Mouse (Mus musculus): ENCODE data around the gene Kcna6. TPM values are rescaled to one million over a fixed set of nuclear protein-coding genes. Genes with fewer than 3 reads are reported as not detected.

Gene Kcna6
- polyA plus RNA-seq, 1 experiment, result 0.16 TPM

DNA sequence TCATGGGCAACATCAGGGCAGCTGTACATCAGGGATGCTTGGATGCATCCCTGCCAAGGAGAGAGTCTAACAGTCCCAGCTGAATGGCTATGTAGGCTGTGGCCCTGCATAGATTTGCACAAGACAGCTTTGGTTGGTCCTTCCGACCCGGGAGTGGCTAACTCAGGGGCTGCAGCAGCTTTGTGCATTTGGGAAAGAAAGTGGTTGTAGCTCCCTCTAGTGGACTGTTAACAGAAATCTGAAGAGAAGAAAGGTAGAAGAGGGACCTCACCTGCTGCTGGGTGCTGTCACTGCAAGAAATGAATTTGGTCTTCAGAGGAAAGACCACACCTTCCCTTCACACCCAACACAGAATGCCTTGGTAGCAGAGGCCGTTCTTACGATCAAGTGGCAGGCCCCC is 36.0 kb downstream of the Kcna6 start:
- no peak for DNase-seq (ENCODE audit: low read depth in 1 of 2, low spot score in 2 of 2)
- H3K4me1 ChIP-seq (ENCODE audit: control insufficient read depth, insufficient read depth, insufficient read length), result peaks cover 2% of the 10 kb centered on the region; the same call in 1 of the 2 replicates
- no peak overlapping the region for H3K4me3 ChIP-seq (ENCODE audit: extremely low read depth, insufficient read depth, insufficient read length)
- H3K36me3 ChIP-seq (ENCODE audit: control insufficient read depth, insufficient read depth, low read length), result no peaks in the 10 kb centered on the region
- TF ChIP-seq CTCF (IDR thresholded peaks at IDR 0.05; ENCODE audit: extremely low read depth, insufficient read depth, insufficient read length, insufficient replicate concordance) (no peak), POLR2A (IDR thresholded peaks at IDR 0.05; ENCODE audit: low read depth, low read length) (no peak)
- 30% methylated on average over 4 of the region's 4 CpGs for WGBS
- H3K27ac ChIP-seq (ENCODE audit: insufficient read depth, low read length), result no peak overlapping the region
- 0 out of 2 replicates have a peak, but pooled peaks cover 2% of the 10 kb centered on the region for H3K27me3 ChIP-seq (ENCODE audit: control insufficient read depth, insufficient read depth, low read length)

DNA sequence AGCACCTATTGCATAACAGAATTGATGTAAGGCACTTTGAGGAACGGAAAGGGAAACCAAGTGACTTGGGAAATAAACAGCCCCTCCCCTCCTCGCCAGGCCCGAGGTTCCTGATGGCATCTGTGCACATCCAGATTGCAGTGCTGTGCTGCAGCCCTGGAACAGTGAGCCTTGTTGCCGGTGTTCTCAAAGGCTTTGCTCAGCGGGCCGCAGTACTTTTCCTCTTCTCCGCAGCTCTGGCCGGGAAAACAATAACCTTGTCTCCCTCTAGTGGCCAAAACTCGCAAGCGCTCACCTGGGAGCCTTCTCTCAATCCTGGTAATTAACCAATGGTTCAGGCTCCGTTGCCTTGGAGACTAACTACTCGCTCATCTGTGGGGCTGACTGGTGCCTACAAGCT is 38.4 kb downstream of the Kcna6 start:
- H3K4me1 ChIP-seq (ENCODE audit: control insufficient read depth, insufficient read depth, insufficient read length), result peaks cover 2% of the 10 kb centered on the region; the same call in 1 of the 2 replicates
- no peaks in the 10 kb centered on the region for H3K36me3 ChIP-seq (ENCODE audit: control insufficient read depth, insufficient read depth, low read length)
- DNase-seq (ENCODE audit: low read depth in 1 of 2, low spot score in 2 of 2), result peak in 1 of 2 experiments; percentile 40
- H3K27me3 ChIP-seq (ENCODE audit: control insufficient read depth, insufficient read depth, low read length), result 0 out of 2 replicates have a peak, but pooled peaks cover 2% of the 10 kb centered on the region
- H3K27ac ChIP-seq (ENCODE audit: insufficient read depth, low read length), result no peak overlapping the region
- TF ChIP-seq POLR2A (IDR thresholded peaks at IDR 0.05; ENCODE audit: low read depth, low read length) (no peak), CTCF (IDR thresholded peaks at IDR 0.05; ENCODE audit: extremely low read depth, insufficient read depth, insufficient read length, insufficient replicate concordance) (peak; percentile 69; the same call in 1 of the 2 replicates)
- WGBS, result 2% methylated on average over 12 of the region's 12 CpGs
- H3K4me3 ChIP-seq (ENCODE audit: extremely low read depth, insufficient read depth, insufficient read length), result peak overlapping the region; percentile 59

DNA sequence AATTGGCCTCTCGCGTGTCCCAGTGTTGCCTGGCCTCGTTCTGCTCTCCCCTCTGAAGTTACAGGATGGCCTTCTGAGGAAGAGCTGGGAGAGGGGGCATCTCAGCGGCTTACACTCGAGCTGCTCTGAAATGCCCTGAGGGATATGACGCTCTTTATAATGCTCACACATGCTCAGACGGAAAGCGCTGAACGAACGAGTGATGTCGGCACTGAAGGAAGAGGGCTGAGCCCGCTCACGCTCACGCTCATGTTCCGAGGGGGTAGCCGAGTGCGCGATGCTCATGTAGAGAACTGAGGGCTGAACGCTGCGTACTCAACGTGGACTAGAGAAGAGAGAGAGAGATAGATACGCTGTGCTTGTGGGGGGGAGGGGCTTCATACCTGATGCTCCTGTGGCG is 39.3 kb downstream of the Kcna6 start:
- 75% methylated on average over 23 of the region's 23 CpGs for WGBS
- TF ChIP-seq CTCF (IDR thresholded peaks at IDR 0.05; ENCODE audit: extremely low read depth, insufficient read depth, insufficient read length, insufficient replicate concordance) (no peak), POLR2A (IDR thresholded peaks at IDR 0.05; ENCODE audit: low read depth, low read length) (no peak)
- H3K4me3 ChIP-seq (ENCODE audit: extremely low read depth, insufficient read depth, insufficient read length), result no peak overlapping the region
- 0 out of 2 replicates have a peak, but pooled peaks cover 2% of the 10 kb centered on the region for H3K27me3 ChIP-seq (ENCODE audit: control insufficient read depth, insufficient read depth, low read length)
- no peak for DNase-seq (ENCODE audit: low read depth in 1 of 2, low spot score in 2 of 2)
- peaks cover 2% of the 10 kb centered on the region; the same call in 1 of the 2 replicates for H3K4me1 ChIP-seq (ENCODE audit: control insufficient read depth, insufficient read depth, insufficient read length)
- no peaks in the 10 kb centered on the region for H3K36me3 ChIP-seq (ENCODE audit: control insufficient read depth, insufficient read depth, low read length)
- H3K27ac ChIP-seq (ENCODE audit: insufficient read depth, low read length), result no peak overlapping the region

GRCm38 (mm10) chr6:126699995-126700394 is 40.5 kb downstream of the Kcna6 start:
- no peak for TF ChIP-seq POLR2A (IDR thresholded peaks at IDR 0.05; ENCODE audit: low read depth, low read length)
- TF ChIP-seq CTCF (IDR thresholded peaks at IDR 0.05; ENCODE audit: extremely low read depth, insufficient read depth, insufficient read length, insufficient replicate concordance), result no peak
- Histone ChIP-seq H3K4me1 (ENCODE audit: control insufficient read depth, insufficient read depth, insufficient read length) (peaks cover 2% of the 10 kb centered on the region; the same call in 1 of the 2 replicates), H3K27ac (ENCODE audit: insufficient read depth, low read length) (no peak overlapping the region), H3K4me3 (ENCODE audit: extremely low read depth, insufficient read depth, insufficient read length) (no peak overlapping the region), H3K27me3 (ENCODE audit: control insufficient read depth, insufficient read depth, low read length) (0 out of 2 replicates have a peak, but pooled peaks cover 2% of the 10 kb centered on the region), H3K36me3 (ENCODE audit: control insufficient read depth, insufficient read depth, low read length) (no peaks in the 10 kb centered on the region)
- WGBS, result 78% methylated on average over 5 of the region's 5 CpGs
- no peak for DNase-seq (ENCODE audit: low read depth in 1 of 2, low spot score in 2 of 2)

- H3K4me3 ChIP-seq (ENCODE audit: extremely low read depth, insufficient read depth, insufficient read length), result no peak overlapping the region
- no peak for TF ChIP-seq POLR2A (IDR thresholded peaks at IDR 0.05; ENCODE audit: low read depth, low read length)
- TF ChIP-seq CTCF (IDR thresholded peaks at IDR 0.05; ENCODE audit: extremely low read depth, insufficient read depth, insufficient read length, insufficient replicate concordance), result no peak
- no peak overlapping the region for H3K27ac ChIP-seq (ENCODE audit: insufficient read depth, low read length)
- H3K27me3 ChIP-seq (ENCODE audit: control insufficient read depth, insufficient read depth, low read length), result no peaks in the 10 kb centered on the region
- no peaks in the 10 kb centered on the region for H3K36me3 ChIP-seq (ENCODE audit: control insufficient read depth, insufficient read depth, low read length)
- DNase-seq (ENCODE audit: low read depth in 1 of 2, low spot score in 2 of 2), result no peak
- H3K4me1 ChIP-seq (ENCODE audit: control insufficient read depth, insufficient read depth, insufficient read length), result no peaks in the 10 kb centered on the region
- WGBS, result 87% methylated on average over 4 of the region's 4 CpGs
Measured at GRCm38 (mm10) chr6:126687120-126687519, 53.4 kb downstream of the Kcna6 start.

GRCm38 (mm10) chr6:126685135-126685534 is 55.3 kb downstream of the Kcna6 start:
- no peak for TF ChIP-seq POLR2A (IDR thresholded peaks at IDR 0.05; ENCODE audit: low read depth, low read length)
- TF ChIP-seq CTCF (IDR thresholded peaks at IDR 0.05; ENCODE audit: extremely low read depth, insufficient read depth, insufficient read length, insufficient replicate concordance), result no peak
- 75% methylated on average over 3 of the region's 3 CpGs for WGBS

DNA sequence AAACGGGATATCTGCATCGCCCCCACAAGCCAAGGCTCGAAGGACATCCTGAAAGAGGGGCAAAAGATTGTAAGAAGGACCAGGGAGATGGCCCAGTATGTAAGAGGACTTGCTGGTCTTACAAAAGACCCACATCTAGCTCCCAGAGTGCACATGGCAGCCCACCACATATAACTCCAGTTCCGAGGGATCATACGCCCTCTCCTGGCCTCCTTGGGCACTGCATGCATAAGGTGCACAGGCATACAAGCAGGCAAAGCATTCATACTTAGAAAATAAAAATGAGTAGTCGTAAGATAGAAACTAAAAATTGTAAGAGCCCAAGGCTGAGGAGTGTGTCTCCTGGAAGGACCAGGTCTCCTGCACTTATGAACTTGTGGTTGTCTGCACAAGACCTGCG is 61.5 kb downstream of the Kcna6 start:
- TF ChIP-seq CTCF (IDR thresholded peaks at IDR 0.05; ENCODE audit: extremely low read depth, insufficient read depth, insufficient read length, insufficient replicate concordance), result no peak
- Histone ChIP-seq H3K27me3 (ENCODE audit: control insufficient read depth, insufficient read depth, low read length) (no peaks in the 10 kb centered on the region), H3K4me1 (ENCODE audit: control insufficient read depth, insufficient read depth, insufficient read length) (no peaks in the 10 kb centered on the region), H3K27ac (ENCODE audit: insufficient read depth, low read length) (no peak overlapping the region), H3K4me3 (ENCODE audit: extremely low read depth, insufficient read depth, insufficient read length) (no peak overlapping the region), H3K36me3 (ENCODE audit: control insufficient read depth, insufficient read depth, low read length) (no peaks in the 10 kb centered on the region)
- no peak for DNase-seq (ENCODE audit: low read depth in 1 of 2, low spot score in 2 of 2)
- 68% methylated on average over 7 of the region's 7 CpGs for WGBS

More at GRCm38 (mm10) chr6:126685135-126685534, 55.3 kb downstream of the Kcna6 start:
- Histone ChIP-seq H3K27ac (ENCODE audit: insufficient read depth, low read length) (no peak overlapping the region), H3K27me3 (ENCODE audit: control insufficient read depth, insufficient read depth, low read length) (no peaks in the 10 kb centered on the region), H3K4me1 (ENCODE audit: control insufficient read depth, insufficient read depth, insufficient read length) (no peaks in the 10 kb centered on the region), H3K4me3 (ENCODE audit: extremely low read depth, insufficient read depth, insufficient read length) (no peak overlapping the region), H3K36me3 (ENCODE audit: control insufficient read depth, insufficient read depth, low read length) (no peaks in the 10 kb centered on the region)
- no peak for DNase-seq (ENCODE audit: low read depth in 1 of 2, low spot score in 2 of 2)
